Mouse (Mus musculus) erythroblast, adult 5-6 weeks (primary cell): Measurements from ENCODE around the gene Nrn1l. TPM values are rescaled to one million over a fixed set of nuclear protein-coding genes. Genes with fewer than 3 reads are reported as not detected.

Experiments used
- ATAC-seq: replicated peaks from 2 replicates; pipeline ENCODE4 v1.8.0; 2016; ENCODE audit warnings: moderate number of reproducible peaks, mild to moderate bottlenecking, moderate TSS enrichment, inconsistent platforms; ENCODE audit not compliant: poor library complexity, low FRiP score, severe bottlenecking
- total RNA-seq, 2 experiments: library from RNA; stranded (forward) in 1 of 2; stranded (reverse) in 1 of 2; fragments of 150-400 nt in 1 of 2; fragments of 200-764, 138-1000 nt in 1 of 2; gene quantifications; 2 replicates each; pipeline versions ENCODE4 v1.2.3 to v1.2.4; 2015 to 2017; ENCODE audit warnings: low replicate concordance in 2 of 2

The Nrn1l gene
- total RNA-seq (2015; ENCODE audit: low replicate concordance) (not detected in 2 replicates), total RNA-seq (2017; ENCODE audit: low replicate concordance) (not detected in 2 replicates)

DNA sequence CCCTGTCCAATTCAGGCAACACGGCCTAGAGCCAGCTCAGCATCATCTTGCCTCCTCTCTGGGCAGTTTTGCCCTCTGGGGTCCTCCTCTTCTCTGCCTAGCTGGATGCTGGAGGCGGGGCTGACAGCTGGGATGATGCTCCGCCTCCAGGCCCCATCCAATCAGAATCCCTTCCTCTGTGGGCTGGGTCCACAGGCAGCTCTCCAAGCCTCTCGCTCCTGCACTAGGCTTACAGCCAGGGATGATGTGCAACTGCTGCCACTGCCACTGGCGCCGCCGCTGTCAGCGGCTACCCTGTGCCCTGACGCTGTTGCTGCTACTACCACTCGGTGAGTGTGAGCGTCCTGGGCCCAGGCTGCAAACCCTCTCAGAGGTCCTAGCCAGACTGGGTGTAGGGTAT is at the start of gene Nrn1l:
Gene Nrn1l, plus strand, starts transcription at position 229 of the 400 bp plus-strand sequence.
- peak; percentile 43; the same call in 1 of the 2 replicates for ATAC-seq

DNA sequence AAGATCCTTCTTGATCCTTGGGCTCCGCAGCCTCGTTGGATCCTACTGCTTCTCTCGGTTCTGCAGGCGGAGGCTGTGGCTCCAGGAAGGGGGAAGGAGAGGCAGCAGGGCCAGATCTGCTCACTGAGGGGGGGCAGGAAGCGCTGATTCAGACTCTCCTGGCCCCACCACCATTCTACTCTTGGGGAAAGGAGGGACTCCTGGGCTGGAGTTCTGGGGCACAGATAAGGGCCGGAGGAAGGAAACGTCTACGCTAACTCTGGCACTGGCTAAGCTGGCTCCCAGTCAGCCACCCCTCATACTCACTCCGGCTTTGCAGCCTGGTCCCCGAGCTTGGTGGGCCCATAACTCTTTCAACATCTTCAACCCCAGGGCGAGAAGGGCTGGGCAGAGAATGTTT is 46.7 kb upstream of the Nrn1l start:
- no peak for ATAC-seq

DNA sequence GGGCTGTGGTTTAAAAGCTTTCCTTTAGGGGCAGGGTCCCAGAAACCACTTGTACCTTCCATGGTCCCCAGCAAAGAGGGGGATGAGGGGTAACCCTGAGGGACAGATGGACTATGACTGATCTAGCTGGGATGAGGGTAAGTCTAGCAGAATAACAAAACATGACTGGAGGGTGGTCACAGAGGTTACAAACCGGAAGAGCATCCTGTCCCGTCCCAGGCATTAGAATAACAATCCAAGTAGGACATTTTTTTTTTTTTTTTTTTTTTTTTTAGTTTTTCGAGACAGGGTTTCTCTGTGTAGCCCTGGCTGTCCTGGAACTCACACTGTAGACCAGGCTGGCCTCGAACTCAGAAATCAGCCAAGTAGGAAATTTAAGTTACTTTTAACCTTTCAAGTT is 43.4 kb upstream of the Nrn1l start:
- ATAC-seq: no peak

DNA sequence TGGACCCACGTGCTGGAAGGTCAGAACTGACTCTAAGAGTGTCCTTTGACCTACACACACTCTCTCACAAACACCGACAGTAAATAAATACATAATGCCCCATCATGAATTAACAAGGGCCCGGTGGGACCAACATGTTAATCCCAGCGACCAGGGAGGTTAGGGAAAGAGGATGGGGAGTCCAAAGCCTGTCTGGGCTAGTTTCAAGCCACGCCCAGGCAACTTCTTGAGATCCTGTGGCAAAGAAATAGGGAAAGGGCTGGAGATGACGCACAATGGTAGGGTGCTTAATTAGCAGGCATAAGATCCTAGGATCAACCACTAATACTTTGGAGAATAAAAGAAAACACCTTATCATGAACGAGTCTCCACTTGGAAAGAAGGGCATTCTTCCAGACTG is 42.8 kb upstream of the Nrn1l start:
- ATAC-seq: no peak

DNA sequence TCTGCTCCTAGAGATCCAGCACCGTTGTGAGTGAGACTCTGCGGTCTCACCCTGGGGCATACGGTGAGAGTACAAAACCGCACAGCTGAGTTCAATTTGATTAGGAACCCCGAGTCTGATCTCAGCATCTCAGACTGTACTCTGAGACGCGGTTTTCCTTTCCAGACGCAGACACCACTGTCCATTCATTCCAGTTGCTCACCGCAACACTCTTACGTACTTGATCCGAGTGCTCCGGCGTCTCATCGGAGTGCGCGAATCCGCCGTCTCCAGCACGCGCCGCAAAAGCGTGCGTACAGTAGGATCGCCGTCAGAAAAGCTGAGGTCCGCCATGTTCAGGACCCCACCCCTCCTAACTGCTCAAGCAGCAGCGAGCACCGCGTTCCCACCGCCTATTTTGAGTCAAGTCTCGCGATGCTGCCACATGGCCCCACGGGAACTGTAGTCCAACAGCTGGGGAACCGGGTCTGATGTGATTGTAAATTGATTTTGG is 41.7 kb upstream of the Nrn1l start:
- peak; percentile 80 for ATAC-seq

DNA sequence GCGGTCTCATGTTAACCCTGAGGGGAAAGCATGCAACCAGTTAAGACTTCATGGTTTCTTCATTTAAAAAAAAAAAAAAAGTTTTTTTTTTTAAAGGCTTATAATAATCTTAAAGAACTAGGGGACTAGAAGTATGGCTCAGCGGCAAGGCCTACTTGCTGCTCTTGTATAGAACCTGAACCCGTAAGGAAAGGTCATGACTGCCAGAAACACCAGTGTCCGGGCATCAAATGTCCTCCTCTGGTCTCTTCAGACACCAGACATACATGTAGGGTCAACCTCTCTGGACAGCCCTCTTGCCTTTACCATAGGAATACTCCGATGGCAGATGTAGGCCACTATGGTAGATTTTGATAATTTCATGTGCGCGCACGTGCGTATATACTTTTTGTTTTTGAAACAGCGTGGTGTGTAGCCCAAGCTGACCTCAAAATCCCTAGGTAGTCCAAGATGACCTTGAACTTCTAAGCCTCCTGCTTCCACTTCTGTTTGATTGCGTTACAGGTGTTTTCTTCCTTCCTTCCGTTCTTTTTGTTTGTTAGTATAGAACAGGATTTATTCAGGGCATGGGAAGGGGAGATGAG is 41.1 kb upstream of the Nrn1l start:
- no peak for ATAC-seq

DNA sequence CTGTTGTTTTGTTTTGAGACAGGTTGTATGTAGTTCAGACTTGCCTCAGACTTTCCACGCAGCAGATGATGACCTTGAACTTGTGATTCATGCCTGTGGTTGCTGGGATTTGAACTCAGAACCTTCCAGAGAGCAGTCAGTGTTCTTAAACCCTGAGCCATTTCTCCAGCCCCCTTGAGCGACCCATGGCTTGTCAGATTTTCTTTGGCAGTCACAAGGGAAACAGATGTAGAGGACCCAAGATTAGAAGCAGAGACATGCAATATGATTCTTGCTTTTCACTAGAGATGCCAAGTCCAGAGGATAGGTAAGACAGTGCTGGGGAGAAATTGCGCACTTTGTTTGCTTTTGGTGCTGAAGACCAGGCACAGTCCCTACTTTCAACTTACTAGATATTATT is 40.2 kb upstream of the Nrn1l start, which contains the start of gene Cenpt:
Gene Cenpt, minus strand, starts transcription at position 101 of the 400 bp plus-strand sequence.
- no peak for ATAC-seq

DNA sequence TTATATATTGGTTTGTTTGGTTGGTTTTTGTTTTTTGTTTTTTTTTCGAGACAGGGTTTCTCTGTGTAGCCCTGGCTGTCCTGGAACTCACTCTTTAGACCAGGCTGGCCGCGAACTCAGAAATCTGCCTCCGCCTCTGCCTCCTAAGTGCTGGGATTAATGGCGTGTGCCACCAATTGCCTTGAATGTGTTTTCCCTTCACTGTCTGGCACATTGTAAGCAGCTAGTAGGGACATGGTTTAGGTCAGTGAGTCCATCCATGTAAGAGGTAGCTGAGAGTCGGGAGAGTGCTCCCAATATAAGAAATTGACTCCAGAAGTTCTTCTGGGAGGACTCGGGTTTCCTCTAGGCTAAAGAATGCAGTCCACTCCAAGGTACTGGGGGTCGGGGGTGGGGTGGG is 39.1 kb upstream of the Nrn1l start:
- ATAC-seq: no peak

DNA sequence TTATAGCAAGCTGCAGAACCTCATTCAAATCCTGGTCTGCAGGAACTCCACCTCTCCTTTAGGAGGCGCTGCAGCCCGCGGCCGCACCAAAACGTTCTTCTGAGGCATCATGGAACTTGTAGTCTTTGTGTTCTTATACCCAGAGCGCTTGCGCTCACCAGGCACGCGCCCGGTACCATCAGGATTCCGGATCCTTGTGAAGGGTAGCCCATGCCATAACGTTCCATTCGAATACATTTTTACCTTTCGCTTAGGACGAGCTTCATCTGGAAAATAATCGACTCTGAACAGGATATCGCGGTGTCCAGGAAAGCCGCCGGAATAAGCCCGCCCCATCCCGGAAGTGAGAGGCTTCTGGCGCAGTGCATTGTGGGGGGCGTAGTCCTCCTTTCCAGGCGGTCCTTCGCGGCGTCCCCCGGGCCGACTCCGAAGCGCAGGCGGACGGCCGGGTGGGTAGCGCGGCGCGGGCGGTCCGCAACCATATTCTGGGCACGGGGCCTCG is 38.6 kb upstream of the Nrn1l start, which contains the start of gene Thap11:
Gene Thap11, plus strand, starts transcription at position 418 of the 502 bp plus-strand sequence.
- ATAC-seq: peak; percentile 71

DNA sequence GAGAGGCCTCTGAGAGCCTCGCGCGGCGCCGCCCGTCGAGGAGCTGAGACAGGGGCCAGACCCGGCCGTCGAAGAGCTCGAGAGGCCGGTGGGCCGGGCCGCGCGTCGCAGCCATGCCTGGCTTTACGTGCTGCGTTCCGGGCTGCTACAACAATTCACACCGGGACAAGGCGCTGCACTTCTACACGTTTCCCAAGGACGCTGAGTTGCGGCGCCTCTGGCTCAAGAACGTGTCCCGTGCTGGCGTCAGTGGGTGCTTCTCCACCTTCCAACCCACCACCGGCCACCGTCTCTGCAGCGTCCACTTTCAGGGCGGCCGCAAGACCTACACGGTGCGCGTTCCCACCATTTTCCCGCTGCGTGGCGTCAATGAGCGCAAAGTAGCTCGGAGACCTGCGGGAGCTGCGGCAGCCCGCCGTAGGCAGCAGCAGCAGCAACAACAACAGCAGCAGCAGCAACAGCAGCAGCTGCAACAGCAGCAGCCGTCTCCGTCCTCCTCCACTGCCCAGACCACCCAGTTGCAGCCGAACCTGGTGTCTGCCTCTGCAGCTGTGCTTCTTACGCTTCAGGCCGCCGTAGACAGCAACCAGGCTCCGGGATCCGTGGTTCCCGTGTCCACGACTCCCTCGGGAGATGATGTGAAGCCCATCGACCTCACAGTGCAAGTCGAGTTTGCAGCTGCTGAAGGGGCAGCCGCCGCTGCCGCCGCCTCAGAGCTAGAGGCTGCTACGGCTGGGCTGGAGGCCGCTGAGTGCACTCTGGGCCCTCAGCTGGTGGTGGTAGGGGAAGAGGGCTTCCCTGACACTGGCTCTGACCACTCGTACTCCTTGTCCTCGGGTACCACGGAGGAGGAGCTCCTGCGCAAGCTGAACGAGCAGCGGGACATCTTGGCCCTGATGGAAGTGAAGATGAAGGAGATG is 37.9 kb upstream of the Nrn1l start:
- peak; percentile 4; the same call in 1 of the 2 replicates for ATAC-seq

DNA sequence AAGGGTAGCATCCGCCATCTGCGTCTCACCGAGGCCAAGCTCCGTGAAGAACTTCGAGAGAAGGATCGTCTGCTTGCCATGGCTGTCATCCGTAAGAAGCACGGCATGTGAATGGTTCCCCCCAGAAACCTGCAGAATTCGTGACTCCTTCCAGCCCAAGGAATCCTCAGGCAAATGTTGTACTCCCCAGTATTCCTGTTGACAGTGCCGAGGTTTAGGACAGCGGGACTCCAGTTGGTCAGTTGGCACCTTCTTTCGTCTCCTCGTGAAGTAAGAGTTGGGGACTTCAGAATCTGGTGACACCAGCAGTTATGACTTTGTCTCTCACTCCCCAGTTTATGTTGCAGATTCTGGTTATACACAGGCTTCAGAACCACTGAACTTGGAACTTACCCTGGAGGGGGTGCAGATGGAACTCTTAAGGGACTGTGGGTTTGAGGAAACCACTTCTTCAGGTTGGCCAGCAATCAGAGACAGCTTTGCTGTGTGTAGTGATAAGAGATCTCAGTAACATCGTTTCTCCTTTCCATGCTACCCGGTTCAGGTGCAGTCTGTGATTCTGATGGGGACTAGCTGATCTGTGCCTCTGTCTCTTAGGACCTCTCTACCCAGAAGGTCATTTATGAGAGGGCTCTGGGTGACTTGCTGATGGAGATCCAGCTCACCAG is 37.1 kb upstream of the Nrn1l start:
- ATAC-seq: no peak

DNA sequence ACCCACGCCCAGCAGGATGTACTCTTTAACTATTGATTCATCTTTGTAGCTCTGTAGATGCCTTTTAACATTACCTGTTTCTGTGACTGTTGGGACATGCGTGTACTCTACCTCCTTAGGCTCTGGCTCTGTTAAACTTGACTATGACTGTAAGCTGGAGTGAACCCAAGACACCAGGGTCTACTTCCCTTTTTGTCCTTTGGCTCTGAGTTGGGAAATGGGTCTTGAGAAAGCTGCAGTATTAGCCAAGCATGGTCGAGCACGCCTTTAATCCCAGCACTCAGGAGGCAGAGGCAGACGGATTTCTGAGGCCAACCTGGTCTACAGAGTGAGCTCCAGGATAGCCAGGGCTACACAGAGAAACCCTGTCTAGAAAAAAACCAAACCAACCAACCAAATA is 34.9 kb upstream of the Nrn1l start:
- ATAC-seq: no peak

DNA sequence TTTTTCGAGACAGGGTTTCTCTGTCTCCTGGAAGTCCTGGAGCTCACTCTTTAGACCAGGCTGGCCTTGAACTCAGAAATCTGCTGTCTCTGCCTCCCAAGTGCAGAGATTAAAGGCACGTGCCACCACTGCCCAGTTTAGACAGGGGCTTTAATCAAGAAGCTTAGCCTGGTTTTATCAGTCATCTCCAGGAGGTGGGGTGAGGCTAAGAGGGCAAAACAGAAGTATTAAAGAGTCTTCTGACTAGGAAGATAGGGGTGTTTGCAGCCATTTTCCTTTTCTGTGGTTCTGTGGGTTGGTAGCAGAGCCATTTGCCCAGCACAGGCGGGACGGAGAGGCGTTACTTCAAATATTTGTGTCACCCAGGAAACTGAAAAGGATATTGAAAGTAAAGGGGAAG is 34.1 kb upstream of the Nrn1l start:
- ATAC-seq: peak; percentile 18; the same call in 1 of the 2 replicates

DNA sequence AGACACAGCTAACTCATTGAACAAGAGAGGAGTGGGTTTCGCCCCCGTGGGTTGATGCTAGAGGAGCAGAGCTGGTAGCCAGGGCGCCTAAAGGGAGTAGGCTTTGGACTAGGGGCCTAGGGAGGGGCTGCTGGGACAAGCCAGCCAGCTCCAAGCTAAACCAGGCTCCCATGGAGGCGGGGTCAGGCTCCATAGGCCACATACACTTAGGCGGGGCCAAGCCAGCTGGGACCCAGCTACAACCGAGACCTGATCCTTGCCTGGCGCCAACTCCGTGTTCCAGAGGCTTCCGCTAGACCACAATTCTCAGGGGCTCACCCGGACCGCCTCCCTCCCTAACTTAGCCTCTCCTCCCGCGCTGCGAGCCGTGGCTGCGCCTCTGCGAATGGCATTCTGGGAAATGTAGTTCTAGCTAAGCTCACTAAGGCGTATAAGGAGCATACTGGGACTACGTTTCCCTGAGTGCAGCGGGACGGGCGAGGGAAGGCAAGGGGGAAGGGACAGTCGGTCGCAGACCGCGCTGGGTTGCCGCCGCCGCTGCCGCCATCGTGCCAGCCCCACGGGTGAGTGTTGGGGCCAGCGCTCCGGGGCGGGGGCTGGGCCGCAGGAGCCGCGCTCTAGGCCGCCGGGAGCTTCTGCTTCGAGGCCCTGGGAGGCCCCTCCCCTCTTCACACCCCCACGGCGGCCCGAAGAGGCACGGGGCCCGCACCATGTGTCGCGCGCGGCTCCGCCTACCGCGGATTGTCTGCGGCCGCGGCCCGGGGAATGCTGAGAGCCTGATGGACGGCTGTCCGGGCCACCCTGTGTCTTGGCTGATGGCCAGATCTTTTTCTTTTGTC is 33.0 kb upstream of the Nrn1l start, which contains the start of gene Nutf2:
Gene Nutf2, plus strand, starts transcription at position 438 of the 839 bp plus-strand sequence.
- ATAC-seq: peak; percentile 83

DNA sequence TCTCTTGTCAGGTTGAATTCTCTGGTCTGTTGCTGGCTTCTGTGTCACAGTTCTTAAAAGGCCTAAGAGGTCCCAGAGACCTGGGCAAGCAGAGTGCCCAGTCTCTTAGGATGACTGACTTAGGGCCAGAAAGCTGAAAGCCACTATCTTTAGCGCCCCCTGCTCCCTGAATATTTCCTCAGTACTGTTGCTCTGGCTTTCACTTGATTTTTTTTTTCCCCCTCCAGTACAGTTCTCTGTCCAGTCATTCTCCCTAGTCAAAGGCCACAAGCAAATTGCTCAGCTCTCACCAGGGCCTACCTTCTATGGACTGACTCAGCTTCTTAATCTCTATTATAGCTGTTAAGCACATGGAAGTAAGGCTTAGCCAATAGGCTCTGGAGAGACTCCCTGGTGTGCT is 31.4 kb upstream of the Nrn1l start:
- ATAC-seq: 0 out of 2 replicates have a peak, but pooled peaks have one; percentile 7

DNA sequence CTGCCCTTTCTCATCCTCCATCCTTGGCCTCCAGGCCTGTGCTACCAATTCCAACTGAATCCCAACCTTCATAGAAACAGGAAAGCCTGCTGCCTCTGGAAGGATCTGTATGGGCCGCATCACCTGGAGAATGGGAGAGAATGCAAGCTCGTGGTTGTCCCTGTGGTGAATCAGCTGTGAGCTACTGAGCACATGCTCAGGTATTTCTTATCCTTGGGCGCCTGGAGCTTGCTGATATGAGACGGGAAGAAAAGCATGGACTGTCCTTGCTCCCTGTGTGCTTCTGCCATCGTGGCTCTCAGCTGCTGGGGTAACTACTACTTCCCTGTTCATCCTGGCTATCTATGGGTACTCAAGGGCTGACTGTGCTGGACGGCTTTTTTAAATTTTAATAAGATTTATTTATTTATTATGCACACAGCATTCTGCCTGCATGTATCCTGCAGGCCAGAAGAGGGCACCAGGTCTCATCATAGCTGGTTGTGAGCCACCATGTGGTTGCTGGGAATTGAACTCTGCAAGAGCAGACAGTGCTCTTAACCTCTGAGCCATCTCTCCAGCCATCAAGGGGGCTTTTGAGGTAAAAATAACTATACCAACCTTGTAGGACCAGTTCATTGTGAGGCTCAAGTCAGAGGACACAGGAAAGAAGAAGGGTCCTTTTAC is 26.9 kb upstream of the Nrn1l start:
- ATAC-seq: no peak

DNA sequence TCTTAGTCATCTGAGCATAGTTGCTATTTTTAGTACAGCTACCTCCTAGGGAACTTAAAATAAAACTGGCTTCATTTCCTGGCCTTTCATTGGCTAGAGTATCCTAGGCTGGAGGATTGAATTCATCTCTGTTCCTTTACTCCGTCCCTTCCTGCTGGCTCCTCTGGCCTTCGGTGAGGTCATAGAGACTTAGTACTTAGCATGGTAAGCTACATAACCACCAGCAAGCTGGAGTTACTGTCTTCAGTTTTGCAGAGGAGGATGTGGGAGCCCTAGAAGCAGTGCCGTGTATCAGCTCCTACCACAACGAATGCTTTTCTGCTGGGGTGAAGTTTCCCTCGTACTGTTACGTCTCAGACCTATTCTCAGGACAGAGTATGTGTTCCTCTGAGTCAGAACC is 19.1 kb upstream of the Nrn1l start:
- ATAC-seq: no peak

DNA sequence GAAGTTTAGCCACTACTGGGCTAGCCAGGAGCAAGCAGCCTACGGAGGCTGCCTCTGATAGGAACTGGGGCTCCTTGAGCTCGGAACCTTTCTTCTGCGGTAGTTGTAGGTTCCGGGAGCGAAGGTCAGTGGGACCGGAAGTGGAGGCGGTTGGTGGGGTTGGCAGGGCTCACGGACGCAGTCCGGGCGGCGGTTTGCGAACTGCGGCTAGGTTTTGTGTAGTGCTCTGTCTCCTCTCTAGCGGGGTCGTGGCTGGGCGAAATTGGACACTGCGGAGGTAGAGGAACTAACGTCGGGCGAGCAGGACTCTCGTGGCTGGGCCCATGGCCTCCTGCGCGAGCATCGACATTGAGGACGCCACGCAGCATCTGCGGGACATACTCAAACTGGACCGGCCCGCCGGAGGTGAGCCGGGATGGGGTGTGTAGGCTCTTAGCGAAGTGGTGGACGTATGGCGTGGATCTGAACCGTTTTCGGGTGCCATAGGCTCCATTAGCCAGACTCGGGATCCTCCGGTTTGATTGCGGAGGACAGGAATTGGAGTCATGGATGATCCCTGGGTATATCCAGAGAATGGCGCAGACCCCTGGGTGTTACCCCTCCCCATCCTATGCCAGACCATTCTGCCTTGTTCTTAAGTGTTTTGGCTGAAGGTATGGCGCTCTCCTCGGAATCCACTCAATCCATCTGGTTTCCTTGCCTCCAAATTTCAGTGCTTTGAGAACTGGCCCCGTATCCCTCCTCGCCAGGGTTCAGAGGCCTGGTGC is 12.4 kb upstream of the Nrn1l start, which contains the start of gene Edc4:
Gene Edc4, plus strand, starts transcription at position 128 of the 767 bp plus-strand sequence.
- peak; percentile 92 for ATAC-seq
